Mouse (Mus musculus) cortical plate, adult 2 months (tissue): ENCODE data around the gene Usp47.

Source experiments
- CTCF ChIP-seq: fragments of 200-500 bp; IDR thresholded peaks from 2 replicates; pipeline ENCODE4 v1.5.1; 2011; ENCODE audit warnings: mild to moderate bottlenecking, control low read depth, low read length; ENCODE audit not compliant: insufficient read depth; ENCODE audit errors: extremely low read depth
- POLR2A ChIP-seq: fragments of 200-500 bp; IDR thresholded peaks from 2 replicates; pipeline ENCODE4 v1.6.1; 2011; ENCODE audit warnings: mild to moderate bottlenecking, low read length, control low read depth; ENCODE audit not compliant: insufficient read depth; ENCODE audit errors: extremely low read depth

DNA sequence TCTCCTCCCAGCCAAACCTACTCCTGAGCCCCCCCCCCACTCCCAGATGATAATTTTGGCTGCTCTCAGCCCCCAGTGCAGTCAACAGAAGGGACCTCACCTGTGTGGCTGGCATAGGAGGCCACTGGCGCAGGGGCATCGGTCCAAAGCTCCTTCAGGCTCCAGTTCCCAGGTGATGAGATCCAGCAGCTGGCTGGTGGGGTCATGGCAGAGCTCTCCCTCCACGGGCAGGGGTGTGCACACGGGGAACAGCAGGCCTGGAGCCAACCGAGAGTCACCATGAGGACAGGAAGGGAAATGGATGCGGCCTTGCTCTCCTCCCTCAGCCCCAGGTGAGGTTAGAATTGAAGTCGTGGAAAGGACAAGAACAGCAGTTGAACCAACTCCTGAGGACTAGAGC is 95.9 kb downstream of the Usp47 start:
- TF ChIP-seq CTCF: no peak
- no peak for TF ChIP-seq POLR2A
